Mouse (Mus musculus) regulatory T cell (primary cell): ENCODE results near the gene Shf.
"Not testable (repeated sequence)": the region's sequence is repeated elsewhere in the genome, so short reads cannot be mapped to it uniquely, and the experiment has no call there.

Experiments used
- in situ Hi-C: fragments of 300-600 bp; cut with MboI, MseI; formaldehyde crosslinking; loops from one replicate; pipeline ENCODE4 v1.15.1; 2025; ENCODE audit warnings: high pct_unique_total_duplicates

Gene Shf

GRCm38 (mm10) chr2:122349136-122349785 is 19.7 kb downstream of the Shf start:
- in situ Hi-C loops, result loop anchor here (5.0 kb wide), 1 partner anchor 42 kb away; no protein-coding TSS in a partner anchor

GRCm38 (mm10) chr2:122348531-122349131 is 20.3 kb downstream of the Shf start:
- in situ Hi-C loops, result loop anchor here (5.0 kb wide), 1 partner anchor 41 kb away; no protein-coding TSS in a partner anchor

GRCm38 (mm10) chr2:122347257-122347656 is 21.7 kb downstream of the Shf start:
- in situ Hi-C loops, result loop anchor here (5.0 kb wide), 1 partner anchor 40 kb away; no protein-coding TSS in a partner anchor

DNA sequence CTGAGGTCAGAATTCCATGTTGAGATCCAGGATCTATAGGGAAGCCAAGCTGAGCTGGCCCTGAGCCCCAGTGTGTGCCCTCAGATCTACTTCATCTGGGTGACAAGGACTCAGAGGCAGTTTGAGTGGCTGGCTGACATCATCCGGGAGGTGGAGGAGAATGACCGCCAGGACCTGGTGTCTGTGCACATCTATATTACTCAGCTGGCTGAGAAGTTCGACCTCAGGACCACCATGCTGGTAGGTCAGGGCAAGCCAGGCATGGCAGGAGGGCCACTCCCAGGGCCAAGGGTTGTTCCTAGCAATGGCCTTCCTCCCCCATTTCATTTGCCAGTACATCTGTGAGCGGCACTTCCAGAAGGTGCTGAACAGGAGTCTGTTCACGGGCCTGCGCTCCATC is 22.8 kb downstream of the Shf start:
- in situ Hi-C loops, result loop anchor here (5.0 kb wide), 1 partner anchor 39 kb away; no protein-coding TSS in a partner anchor

DNA sequence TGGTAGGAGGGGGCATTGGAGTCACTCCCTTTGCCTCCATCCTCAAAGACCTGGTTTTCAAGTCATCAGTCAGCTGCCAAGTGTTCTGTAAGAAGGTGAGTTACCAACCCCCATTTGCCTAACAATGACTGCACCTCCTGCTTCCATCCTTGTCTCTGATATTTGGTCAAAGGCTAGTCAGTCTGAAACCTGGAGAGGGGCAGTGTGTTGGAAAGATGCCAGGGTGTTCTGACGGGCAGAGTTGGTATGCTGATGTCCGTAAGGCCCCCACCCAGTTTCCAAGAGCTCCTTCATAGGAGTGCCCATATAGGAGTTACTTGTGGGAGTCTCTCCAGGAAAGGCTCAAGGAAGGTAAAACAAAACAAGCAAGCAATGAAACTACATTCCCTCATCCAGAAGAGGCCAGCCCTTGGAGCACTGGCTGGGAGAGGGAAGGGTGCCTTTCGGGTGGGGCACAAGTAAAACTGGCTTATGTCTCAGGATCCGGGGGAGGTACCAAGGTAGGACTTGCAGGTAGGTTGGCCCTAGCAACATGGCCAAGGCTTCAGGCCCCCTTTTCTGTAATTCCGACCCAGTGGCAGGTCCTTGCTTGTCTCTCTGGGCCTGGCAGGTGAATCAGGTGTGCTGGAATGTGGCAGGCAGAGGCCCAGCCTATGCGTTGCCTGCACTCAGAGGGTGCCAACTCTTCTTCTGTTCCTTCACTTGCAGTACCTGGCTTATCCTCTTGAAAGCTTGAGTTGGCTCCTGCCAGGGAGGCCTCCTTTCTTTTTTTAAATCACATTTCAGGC is 23.7 kb downstream of the Shf start:
- in situ Hi-C loops, result loop anchor here (5.0 kb wide), 1 partner anchor 38 kb away; no protein-coding TSS in a partner anchor

DNA sequence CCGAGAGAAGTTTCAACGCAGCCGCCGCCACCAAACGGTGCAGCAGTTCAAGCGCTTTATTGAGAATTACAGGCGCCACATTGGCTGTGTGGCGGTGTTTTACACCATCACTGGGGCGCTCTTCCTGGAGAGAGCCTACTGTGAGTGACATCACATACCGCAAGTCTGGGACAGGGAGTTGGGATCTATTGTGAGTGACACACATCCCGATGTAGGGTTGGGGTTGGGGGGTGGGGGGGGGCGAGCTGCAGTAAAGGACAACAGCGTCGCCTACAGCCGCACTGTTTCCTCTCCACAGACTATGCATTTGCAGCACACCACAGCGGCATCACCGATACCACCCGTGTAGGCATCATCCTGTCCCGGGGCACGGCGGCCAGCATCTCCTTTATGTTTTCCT is 31.7 kb downstream of the Shf start:
- in situ Hi-C loops, result no loop called here

GRCm38 (mm10) chr2:122334170-122334569 is 34.8 kb downstream of the Shf start:
- in situ Hi-C loops, result no loop called here

GRCm38 (mm10) chr2:122332222-122332621 is 36.7 kb downstream of the Shf start:
- in situ Hi-C loops, result no loop called here

DNA sequence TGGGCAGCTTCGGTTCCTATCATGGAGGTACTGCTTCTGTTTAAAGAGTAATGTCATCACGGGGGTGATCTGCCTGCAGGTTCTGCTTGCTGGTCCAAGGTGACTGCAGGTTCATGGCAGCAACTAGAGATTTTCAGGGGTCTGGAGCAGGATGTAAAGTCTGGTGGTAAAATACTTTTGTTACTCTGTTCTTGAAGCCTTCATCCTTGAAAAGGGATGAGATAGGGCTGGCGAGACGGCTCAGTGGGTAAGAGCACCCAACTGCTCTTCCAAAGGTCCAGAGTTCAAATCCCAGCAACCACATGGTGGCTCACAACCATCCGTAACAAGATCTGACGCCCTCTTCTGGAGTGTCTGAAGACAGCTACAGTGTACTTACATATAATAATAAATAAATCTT is 38.6 kb downstream of the Shf start:
- in situ Hi-C loops, result not testable (repeated sequence)

DNA sequence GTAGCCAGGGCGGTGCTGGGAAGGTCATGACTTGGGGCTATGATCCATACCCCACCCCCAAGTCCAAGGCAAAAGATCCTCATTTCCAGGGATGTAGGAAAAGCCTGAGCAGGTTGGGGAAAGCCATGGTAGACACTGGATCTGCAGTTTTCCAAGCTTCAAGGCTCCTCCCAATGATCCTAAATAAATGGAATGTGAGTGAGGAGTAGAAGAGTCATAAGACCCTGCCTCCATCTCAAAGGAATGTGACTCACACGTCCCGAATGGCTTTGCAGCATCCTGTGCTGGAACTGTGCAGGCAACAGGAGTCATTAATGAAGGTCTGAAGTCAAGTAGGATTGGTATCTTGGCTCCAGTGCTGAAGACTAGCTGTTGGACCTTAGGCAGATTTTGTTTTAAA is 41.0 kb downstream of the Shf start:
- in situ Hi-C loops, result loop anchor here (10.0 kb wide), 1 partner anchor 1553 kb away; no protein-coding TSS in a partner anchor

GRCm38 (mm10) chr2:122325361-122325760 is 43.6 kb downstream of the Shf start:
- in situ Hi-C loops, result loop anchor here (10.0 kb wide), 1 partner anchor 1551 kb away; no protein-coding TSS in a partner anchor

- in situ Hi-C loops, result loop anchor here (10.0 kb wide), 1 partner anchor 1550 kb away; no protein-coding TSS in a partner anchor
Measured at GRCm38 (mm10) chr2:122324586-122324985, 44.4 kb downstream of the Shf start.

DNA sequence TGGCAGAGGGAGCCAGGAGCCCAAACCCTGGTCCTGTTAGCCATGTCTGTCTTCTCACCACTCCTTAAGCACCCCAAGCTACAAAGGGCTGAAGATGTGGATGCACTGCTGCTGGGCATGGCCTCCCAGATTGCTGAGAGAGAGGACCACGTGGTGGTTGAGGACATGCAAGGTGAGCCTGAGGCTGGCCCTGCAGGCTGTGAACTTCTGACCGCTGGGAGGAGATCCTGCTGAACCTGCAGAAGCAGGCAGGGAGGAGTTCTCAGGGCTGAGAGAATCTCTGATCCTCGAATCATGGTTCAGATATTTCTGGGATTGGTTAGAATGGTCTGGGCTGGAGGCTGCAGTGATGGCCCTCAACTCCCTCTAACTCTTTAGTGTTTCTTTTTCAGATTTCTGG is 45.0 kb downstream of the Shf start:
- in situ Hi-C loops, result loop anchor here (10.0 kb wide), 1 partner anchor 1549 kb away; no protein-coding TSS in a partner anchor

DNA sequence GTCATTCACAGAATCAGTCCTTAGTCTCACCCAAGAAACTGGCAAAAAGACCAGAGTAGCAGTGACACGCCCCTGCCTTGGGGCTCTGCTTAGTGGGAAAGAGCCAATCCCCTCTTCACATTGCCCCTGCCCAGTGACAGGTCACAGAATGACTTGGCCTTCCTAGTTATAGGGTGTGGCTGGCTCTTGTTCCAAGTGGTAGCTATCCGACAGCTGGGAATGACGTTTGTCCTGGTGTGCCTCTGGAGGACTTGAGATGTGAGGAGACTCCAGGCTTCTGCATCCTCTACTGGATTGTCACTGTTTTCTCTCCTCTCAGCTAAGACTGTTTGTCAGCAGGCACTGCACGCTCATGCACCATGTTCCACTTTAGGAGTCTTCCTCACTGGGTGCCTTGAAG is 51.6 kb downstream of the Shf start:
- in situ Hi-C loops, result no loop called here

- in situ Hi-C loops, result no loop called here
Measured at GRCm38 (mm10) chr2:122315372-122315771, 53.6 kb downstream of the Shf start, which contains the start of gene Duox1. TSS of gene Duox1 (plus strand) at chr2:122315672.

- in situ Hi-C loops, result no loop called here
Measured at GRCm38 (mm10) chr2:122313536-122313935, 55.4 kb downstream of the Shf start, which contains the start of gene Duoxa1. TSS of gene Duoxa1 (minus strand) at chr2:122313730.

GRCm38 (mm10) chr2:122312722-122313417 is 56.1 kb downstream of the Shf start:
- in situ Hi-C loops, result no loop called here

- in situ Hi-C loops, result no loop called here
Measured at GRCm38 (mm10) chr2:122311561-122311960, 57.4 kb downstream of the Shf start.

GRCm38 (mm10) chr2:122309647-122310046 is 59.3 kb downstream of the Shf start:
- in situ Hi-C loops, result loop anchor here (5.0 kb wide), 1 partner anchor 38 kb away; no protein-coding TSS in a partner anchor

DNA sequence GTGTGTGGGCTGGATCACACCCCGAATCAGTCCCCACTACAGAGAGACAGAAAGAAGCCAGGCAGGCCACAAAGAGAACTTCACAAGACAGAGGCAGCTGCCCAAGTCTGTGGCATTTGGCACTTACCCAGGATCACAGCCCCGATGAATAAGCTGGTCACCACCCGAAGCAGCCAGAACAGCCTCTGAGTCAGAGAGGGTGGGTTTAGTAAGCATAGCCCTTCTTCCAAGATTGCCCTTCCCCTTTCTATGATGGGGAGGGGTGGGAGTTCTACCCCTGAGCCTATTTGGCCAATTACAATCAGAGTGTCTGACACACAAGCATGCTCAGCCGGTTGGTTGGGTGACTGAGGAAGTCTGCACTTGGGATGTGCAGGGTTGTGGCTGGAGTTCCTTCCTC is 62.8 kb downstream of the Shf start:
- in situ Hi-C loops, result loop anchor here (5.0 kb wide), 1 partner anchor 41 kb away; no protein-coding TSS in a partner anchor
